Mouse (Mus musculus) frontal cortex, adult (tissue): Measurements from ENCODE around the gene Klkb1.

Source experiments
- ATAC-seq: cut with Nextera tagmentation; 2 replicates; pipeline ENCODE4 v1.9.2; 2017; ENCODE audit warnings: mild to moderate bottlenecking, moderate library complexity, mixed read lengths; ENCODE audit not compliant: low TSS enrichment

The Klkb1 gene

GRCm38 (mm10) chr8:45268485-45268884 is 26.2 kb downstream of the Klkb1 start:
- ATAC-seq = no peak

- ATAC-seq = peak; percentile 81
Observed at GRCm38 (mm10) chr8:45267611-45268391, 26.9 kb downstream of the Klkb1 start.

GRCm38 (mm10) chr8:45266993-45267392 is 27.7 kb downstream of the Klkb1 start:
- no peak for ATAC-seq

- ATAC-seq = no peak
Observed at GRCm38 (mm10) chr8:45264918-45265317, 29.7 kb downstream of the Klkb1 start.

- no peak for ATAC-seq
Observed at GRCm38 (mm10) chr8:45262851-45263250, 31.8 kb downstream of the Klkb1 start.

GRCm38 (mm10) chr8:45261920-45262319 is 32.7 kb downstream of the Klkb1 start, which contains the start of gene F11:
TSS of gene F11 (minus strand) at chr8:45262031.
- ATAC-seq = no peak

GRCm38 (mm10) chr8:45258421-45258820 is 36.2 kb downstream of the Klkb1 start:
- ATAC-seq = no peak

GRCm38 (mm10) chr8:45255040-45255439 is 39.6 kb downstream of the Klkb1 start:
- peak; percentile 76 for ATAC-seq

GRCm38 (mm10) chr8:45254194-45254842 is 40.3 kb downstream of the Klkb1 start:
- ATAC-seq = no peak

GRCm38 (mm10) chr8:45253586-45253985 is 41.1 kb downstream of the Klkb1 start:
- peak; percentile 84 for ATAC-seq

- ATAC-seq = no peak
Observed at GRCm38 (mm10) chr8:45253111-45253510, 41.5 kb downstream of the Klkb1 start.

GRCm38 (mm10) chr8:45246307-45246706 is 48.4 kb downstream of the Klkb1 start:
- no peak for ATAC-seq

GRCm38 (mm10) chr8:45239363-45239762 is 55.3 kb downstream of the Klkb1 start:
- ATAC-seq = no peak

- ATAC-seq = peak; percentile 89
Observed at GRCm38 (mm10) chr8:45238282-45238681, 56.4 kb downstream of the Klkb1 start.

- peak; percentile 78 for ATAC-seq
Observed at GRCm38 (mm10) chr8:45236164-45236912, 58.3 kb downstream of the Klkb1 start.

- ATAC-seq = no peak
Observed at GRCm38 (mm10) chr8:45235228-45235627, 59.4 kb downstream of the Klkb1 start.

GRCm38 (mm10) chr8:45233256-45233655 is 61.4 kb downstream of the Klkb1 start:
- ATAC-seq = no peak
